Mouse (Mus musculus) heart, embryonic 10.5 days (tissue): ENCODE data around the gene Sall4. TPM values are rescaled to one million over a fixed set of nuclear protein-coding genes. Genes with fewer than 3 reads are reported as not detected.

Experiments used
- DNase-seq: peaks from one replicate; pipeline ENCODE4 v3.0.0-alpha.2; 2017; ENCODE audit warnings: low spot score
- H3K27ac ChIP-seq: fragments of 300-500 bp; sonication (generic); 2 replicates; pipeline ENCODE4 v1.5.1; 2016; ENCODE audit warnings: mild to moderate bottlenecking
- H3K27me3 ChIP-seq: fragments of 300-500 bp; sonication (generic); 2 replicates; pipeline ENCODE4 v1.6.1; 2016; ENCODE audit warnings: mild to moderate bottlenecking; ENCODE audit not compliant: poor library complexity, insufficient read depth, severe bottlenecking
- H3K36me3 ChIP-seq: fragments of 300-500 bp; sonication (generic); 2 replicates; pipeline ENCODE4 v1.6.1; 2016; ENCODE audit warnings: mild to moderate bottlenecking, moderate library complexity
- H3K4me1 ChIP-seq: fragments of 300-500 bp; sonication (generic); 2 replicates; pipeline ENCODE4 v1.6.1; 2016; ENCODE audit warnings: mild to moderate bottlenecking
- H3K4me3 ChIP-seq: fragments of 300-500 bp; sonication (generic); 2 replicates; pipeline ENCODE4 v1.5.1; 2016; ENCODE audit warnings: mild to moderate bottlenecking, moderate library complexity
- H3K9me3 ChIP-seq: fragments of 300-500 bp; sonication (generic); 2 replicates; pipeline ENCODE4 v1.6.1; 2016; ENCODE audit warnings: mild to moderate bottlenecking, moderate library complexity
- WGBS: fragments of 180-500 bp; shearing (Covaris S2); methylation state at CpG from one replicate; pipeline ENCODE4 v1.1.7; 2016; 5-methylcytosine and 5-hydroxymethylcytosine counted together
- polyA plus RNA-seq: library from polyadenylated mRNA; unstranded; fragments of >200 nt; fragmentation: Nextera tagmentation; extraction: Ambion mirVana; gene quantifications from 2 replicates; pipeline ENCODE4 v1.2.1, GENCODE M21; 2016

Sall4 gene
- polyA plus RNA-seq, 1 experiment from 2014 or later: 21.6 TPM

GRCm38 (mm10) chr2:168741273-168742058 is 26.3 kb downstream of the Sall4 start:
- 0 out of 2 replicates have a peak, but pooled peaks cover 9% of the 10 kb centered on the region for H3K4me1 ChIP-seq
- H3K27me3 ChIP-seq: no peaks in the 10 kb centered on the region
- H3K9me3 ChIP-seq: no peaks in the 10 kb centered on the region
- 12% methylated on average over 92 of the region's 108 CpGs for WGBS
- DNase-seq: no peak
- no peaks in the 10 kb centered on the region for H3K36me3 ChIP-seq
- H3K27ac ChIP-seq: peak overlapping the region; percentile 84
- H3K4me3 ChIP-seq: peak overlapping the region; percentile 87

GRCm38 (mm10) chr2:168740496-168740895 is 27.2 kb downstream of the Sall4 start:
- no peaks in the 10 kb centered on the region for H3K36me3 ChIP-seq
- no peak overlapping the region for H3K4me3 ChIP-seq
- no peak for DNase-seq
- H3K27me3 ChIP-seq: no peaks in the 10 kb centered on the region
- no peak overlapping the region; the same call in 1 of the 2 replicates for H3K27ac ChIP-seq
- no peaks in the 10 kb centered on the region for H3K9me3 ChIP-seq
- H3K4me1 ChIP-seq: 0 out of 2 replicates have a peak, but pooled peaks cover 9% of the 10 kb centered on the region
- WGBS: 82% methylated on average over 10 of the region's 10 CpGs

- Histone ChIP-seq H3K36me3 (no peaks in the 10 kb centered on the region), H3K27me3 (no peaks in the 10 kb centered on the region), H3K4me1 (peaks cover 13% of the 10 kb centered on the region), H3K9me3 (no peaks in the 10 kb centered on the region), H3K4me3 (no peak overlapping the region), H3K27ac (no peak overlapping the region)
- no peak for DNase-seq
- 90% methylated on average over 1 of the region's 1 CpGs for WGBS
These were observed 28.9 kb downstream of the Sall4 start for GRCm38 (mm10) chr2:168738854-168739253.

GRCm38 (mm10) chr2:168737878-168738277 is 29.9 kb downstream of the Sall4 start:
- no peak overlapping the region for H3K4me3 ChIP-seq
- 84% methylated on average over 10 of the region's 10 CpGs for WGBS
- H3K27ac ChIP-seq: no peak overlapping the region
- no peaks in the 10 kb centered on the region for H3K36me3 ChIP-seq
- H3K9me3 ChIP-seq: no peaks in the 10 kb centered on the region
- H3K27me3 ChIP-seq: no peaks in the 10 kb centered on the region
- DNase-seq: no peak
- H3K4me1 ChIP-seq: peaks cover 15% of the 10 kb centered on the region

DNA sequence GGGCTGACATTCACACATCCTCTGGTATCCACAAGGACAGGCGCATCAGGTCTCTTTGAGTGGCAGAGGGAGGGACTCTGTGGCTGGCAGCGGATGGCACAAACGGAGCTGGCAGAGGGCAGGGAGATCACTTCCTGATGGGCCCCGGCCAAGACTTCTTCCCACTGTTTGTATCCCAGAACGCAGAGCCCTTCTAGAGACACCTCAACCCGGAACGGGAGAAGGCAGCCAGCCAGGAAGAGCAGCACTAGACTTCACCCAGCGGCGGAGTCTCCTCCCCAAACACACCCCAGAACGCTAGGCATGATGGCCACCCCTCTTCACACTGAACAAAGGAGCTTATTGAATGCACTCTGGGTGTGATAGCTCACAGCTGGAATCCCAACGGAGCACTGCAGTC is 33.7 kb downstream of the Sall4 start:
- Histone ChIP-seq H3K9me3 (no peaks in the 10 kb centered on the region), H3K4me1 (peaks cover 14% of the 10 kb centered on the region), H3K27me3 (no peaks in the 10 kb centered on the region), H3K36me3 (no peaks in the 10 kb centered on the region), H3K27ac (peak overlapping the region; percentile 16; the same call in 1 of the 2 replicates), H3K4me3 (no peak overlapping the region)
- no peak for DNase-seq
- WGBS: 46% methylated on average over 11 of the region's 11 CpGs

DNA sequence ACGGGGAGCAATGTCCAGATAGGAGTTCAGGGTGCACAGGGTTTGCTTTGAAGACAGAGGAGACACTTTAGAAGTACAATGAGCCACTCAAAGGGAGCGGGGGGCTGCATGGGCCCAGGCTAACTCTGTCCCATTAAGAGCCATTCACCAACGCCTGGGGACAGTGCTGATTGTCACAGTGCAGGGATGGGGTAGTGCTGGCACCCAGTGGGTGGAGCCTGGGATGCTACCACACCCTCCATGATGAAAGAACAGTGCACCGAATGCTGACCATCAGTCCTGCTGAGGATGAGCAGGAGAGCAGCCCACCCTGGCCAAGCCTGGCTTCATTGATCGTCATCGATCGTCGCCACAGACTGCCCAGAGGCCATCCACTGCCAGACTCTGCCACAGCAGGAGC is 36.5 kb downstream of the Sall4 start:
- no peak overlapping the region; the same call in 1 of the 2 replicates for H3K4me3 ChIP-seq
- peaks cover 29% of the 10 kb centered on the region for H3K4me1 ChIP-seq
- H3K36me3 ChIP-seq: no peaks in the 10 kb centered on the region
- no peaks in the 10 kb centered on the region for H3K27me3 ChIP-seq
- no peak overlapping the region for H3K27ac ChIP-seq
- H3K9me3 ChIP-seq: no peaks in the 10 kb centered on the region
- DNase-seq: no peak
- WGBS: 57% methylated on average over 8 of the region's 8 CpGs

DNA sequence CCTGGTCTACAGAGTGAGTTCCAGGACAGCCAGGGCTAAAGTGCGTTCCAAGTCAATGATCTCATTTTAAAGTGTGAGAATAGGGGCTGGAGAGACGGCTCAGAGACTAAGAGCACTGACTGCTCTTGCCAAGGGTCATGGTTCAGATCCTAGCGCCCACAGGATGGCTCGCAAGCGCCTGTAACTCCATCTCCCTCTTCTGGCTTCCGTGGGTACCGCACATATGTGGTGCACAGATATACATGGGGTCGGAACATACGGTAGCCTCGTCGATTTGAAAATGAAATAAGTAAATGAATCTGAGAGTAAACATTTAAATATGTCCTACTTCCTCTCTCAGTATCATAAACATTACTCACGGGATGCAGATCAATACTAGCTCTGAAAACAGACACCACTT is 38.0 kb downstream of the Sall4 start:
- no peak for DNase-seq
- Histone ChIP-seq H3K27ac (no peak overlapping the region), H3K4me3 (no peak overlapping the region), H3K27me3 (no peaks in the 10 kb centered on the region), H3K36me3 (no peaks in the 10 kb centered on the region), H3K4me1 (peaks cover 35% of the 10 kb centered on the region), H3K9me3 (no peaks in the 10 kb centered on the region)
- WGBS: 73% methylated on average over 12 of the region's 12 CpGs

GRCm38 (mm10) chr2:168728045-168728444 is 39.7 kb downstream of the Sall4 start:
- 68% methylated on average over 12 of the region's 12 CpGs for WGBS

DNA sequence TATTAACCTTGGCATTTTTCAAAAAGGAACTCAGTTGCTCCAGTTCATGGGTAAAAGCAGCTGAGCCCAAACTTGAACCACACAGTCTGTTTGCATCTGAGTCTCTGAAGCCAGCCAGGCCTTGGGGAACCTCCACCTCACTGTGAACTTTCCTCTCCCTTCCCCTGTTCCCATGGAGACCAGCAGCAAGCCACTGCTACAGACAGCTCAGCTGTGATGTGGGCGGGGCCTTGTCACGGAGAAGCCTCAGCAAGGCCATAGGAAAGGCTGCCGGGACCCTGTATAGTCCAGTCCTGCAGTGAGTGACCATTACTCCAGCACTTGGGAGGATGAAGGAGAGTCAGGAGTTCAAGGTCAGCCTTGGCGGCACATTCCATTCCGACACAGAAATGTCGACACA is 41.7 kb downstream of the Sall4 start:
- no peaks in the 10 kb centered on the region for H3K27me3 ChIP-seq
- no peaks in the 10 kb centered on the region for H3K9me3 ChIP-seq
- no peaks in the 10 kb centered on the region for H3K36me3 ChIP-seq
- peaks cover 22% of the 10 kb centered on the region for H3K4me1 ChIP-seq
- H3K4me3 ChIP-seq: no peak overlapping the region
- no peak overlapping the region for H3K27ac ChIP-seq
- DNase-seq: peak; percentile 90
- WGBS: 58% methylated on average over 6 of the region's 6 CpGs

More at GRCm38 (mm10) chr2:168728045-168728444, 39.7 kb downstream of the Sall4 start:
- no peaks in the 10 kb centered on the region for H3K27me3 ChIP-seq
- no peaks in the 10 kb centered on the region for H3K36me3 ChIP-seq
- peaks cover 29% of the 10 kb centered on the region for H3K4me1 ChIP-seq
- 0 out of 2 replicates have a peak overlapping the region, but pooled peaks have one; percentile 4 for H3K27ac ChIP-seq
- H3K4me3 ChIP-seq: no peak overlapping the region
- DNase-seq: no peak
- no peaks in the 10 kb centered on the region for H3K9me3 ChIP-seq

GRCm38 (mm10) chr2:168721313-168721712 is 46.4 kb downstream of the Sall4 start:
- Histone ChIP-seq H3K27me3 (0 out of 2 replicates have a peak, but pooled peaks cover 4% of the 10 kb centered on the region), H3K4me3 (no peak overlapping the region)
- WGBS: 88% methylated on average over 14 of the region's 14 CpGs

GRCm38 (mm10) chr2:168719742-168720141 is 48.0 kb downstream of the Sall4 start:
- WGBS: 64% methylated on average over 4 of the region's 4 CpGs
- H3K27ac ChIP-seq: no peak overlapping the region

More at GRCm38 (mm10) chr2:168721313-168721712, 46.4 kb downstream of the Sall4 start:
- Histone ChIP-seq H3K27ac (no peak overlapping the region), H3K36me3 (no peaks in the 10 kb centered on the region), H3K4me1 (peaks cover 6% of the 10 kb centered on the region), H3K9me3 (no peaks in the 10 kb centered on the region)
- DNase-seq: no peak

GRCm38 (mm10) chr2:168718735-168719134 is 49.0 kb downstream of the Sall4 start:
- H3K4me1 ChIP-seq: no peaks in the 10 kb centered on the region
- H3K27me3 ChIP-seq: 0 out of 2 replicates have a peak, but pooled peaks cover 4% of the 10 kb centered on the region
- H3K27ac ChIP-seq: no peak overlapping the region
- no peak overlapping the region for H3K4me3 ChIP-seq
- WGBS: 75% methylated on average over 10 of the region's 10 CpGs
- no peak for DNase-seq
- H3K36me3 ChIP-seq: no peaks in the 10 kb centered on the region
- no peaks in the 10 kb centered on the region for H3K9me3 ChIP-seq

More at GRCm38 (mm10) chr2:168719742-168720141, 48.0 kb downstream of the Sall4 start:
- H3K27me3 ChIP-seq: 0 out of 2 replicates have a peak, but pooled peaks cover 4% of the 10 kb centered on the region
- H3K36me3 ChIP-seq: no peaks in the 10 kb centered on the region
- no peaks in the 10 kb centered on the region for H3K9me3 ChIP-seq
- no peaks in the 10 kb centered on the region for H3K4me1 ChIP-seq
- DNase-seq: no peak
- no peak overlapping the region for H3K4me3 ChIP-seq

DNA sequence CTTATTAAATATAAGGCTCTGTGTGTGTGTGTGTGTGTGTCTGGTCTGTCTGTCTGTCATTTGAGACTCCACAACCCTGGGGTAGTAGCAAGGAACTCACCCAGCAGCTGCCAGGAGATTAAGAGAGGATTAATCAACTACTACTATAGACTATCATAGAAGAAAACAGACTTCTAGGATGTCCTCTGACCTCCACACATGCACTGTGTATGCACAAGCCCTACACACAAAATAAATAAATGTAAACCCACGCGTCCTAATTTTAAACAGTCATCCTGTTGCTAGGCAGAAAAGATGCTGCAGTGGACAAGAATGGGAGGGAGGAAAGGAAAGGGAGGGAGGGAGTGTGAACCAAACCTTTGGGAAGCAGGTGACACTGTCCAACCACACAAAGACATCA is 49.5 kb downstream of the Sall4 start:
- Histone ChIP-seq H3K4me1 (no peaks in the 10 kb centered on the region), H3K27ac (no peak overlapping the region), H3K36me3 (no peaks in the 10 kb centered on the region), H3K4me3 (no peak overlapping the region), H3K27me3 (0 out of 2 replicates have a peak, but pooled peaks cover 4% of the 10 kb centered on the region), H3K9me3 (no peaks in the 10 kb centered on the region)
- no peak for DNase-seq
- 81% methylated on average over 2 of the region's 2 CpGs for WGBS
